Mouse (Mus musculus): ENCODE data around the gene Dnah9.

Dnah9 gene

GRCm38 (mm10) chr11:66167801-66168651 is at the start of gene Dnah9:
Dnah9 (minus strand) TSS chr11:66168551.
- DNase-seq = peak; percentile 84

GRCm38 (mm10) chr11:66188627-66189287 is 20.4 kb upstream of the Dnah9 start:
- peak; percentile 84 for DNase-seq

DNA sequence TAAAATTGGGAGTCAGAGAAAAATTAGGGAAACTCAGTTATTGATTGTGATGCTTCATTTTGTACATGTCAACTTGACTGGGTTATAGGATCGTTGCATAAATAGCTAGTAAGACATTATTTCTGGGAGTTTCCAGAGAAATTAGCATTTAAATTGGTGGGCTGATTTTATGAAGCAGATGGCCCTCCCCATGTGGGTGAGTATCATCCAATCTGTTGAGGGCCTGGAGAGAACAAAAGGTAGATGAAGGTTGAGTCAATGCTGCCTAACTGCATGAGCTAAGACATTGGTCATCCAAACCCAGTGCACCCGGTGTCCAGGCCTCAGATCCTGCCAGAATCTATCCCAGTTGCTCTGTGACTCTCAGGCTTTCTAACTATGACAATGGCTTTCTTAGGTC is 19.8 kb upstream of the Dnah9 start:
- DNase-seq = no peak

DNA sequence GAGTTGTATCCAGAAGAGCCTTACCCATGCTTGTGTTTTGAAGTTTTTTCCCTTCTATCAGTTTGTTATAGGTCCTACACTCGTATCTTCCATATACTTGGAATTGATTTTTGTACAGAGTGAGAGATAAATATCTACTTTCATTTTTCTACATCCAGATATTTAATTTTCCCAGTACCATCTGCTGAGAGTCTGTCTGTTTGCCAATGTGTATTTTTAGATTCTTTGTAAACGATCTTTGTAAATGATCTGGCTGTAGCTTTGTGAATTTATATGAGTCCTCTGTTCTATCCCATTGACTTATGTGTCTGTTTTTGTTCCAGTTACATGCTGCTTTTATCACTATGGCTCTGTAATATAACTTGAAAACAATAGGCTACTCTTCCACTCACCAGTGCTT is 9.4 kb upstream of the Dnah9 start:
- no peak for DNase-seq

DNA sequence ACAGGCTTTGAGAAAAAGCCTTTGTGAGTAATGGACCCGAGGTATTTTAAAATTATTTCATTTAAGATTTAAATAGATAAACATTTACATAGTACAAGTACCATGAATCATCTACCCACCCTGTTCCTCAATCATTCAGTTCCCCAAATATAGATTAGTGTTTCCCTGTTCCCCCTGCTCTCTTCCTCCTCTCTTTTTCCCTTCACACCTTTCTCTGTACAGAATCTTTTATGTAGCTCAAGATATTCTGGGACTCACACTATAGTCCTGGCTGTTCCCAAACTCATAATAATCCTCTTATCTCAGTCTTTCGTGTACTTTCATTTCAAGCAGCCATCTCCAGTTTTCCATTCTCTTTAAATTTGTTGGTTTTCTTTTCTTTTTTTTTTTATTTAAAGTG is 4.3 kb downstream of the Dnah9 start:
- DNase-seq = no peak

- DNase-seq = no peak
These were observed 27.6 kb downstream of the Dnah9 start for GRCm38 (mm10) chr11:66140631-66141252.

GRCm38 (mm10) chr11:66134826-66135225 is 33.5 kb downstream of the Dnah9 start:
- no peak for DNase-seq

GRCm38 (mm10) chr11:66126150-66126549 is 42.2 kb downstream of the Dnah9 start:
- DNase-seq = peak; percentile 27

GRCm38 (mm10) chr11:66124496-66124895 is 43.9 kb downstream of the Dnah9 start:
- no peak for DNase-seq

- DNase-seq = peak; percentile 47
These were observed 46.3 kb downstream of the Dnah9 start for GRCm38 (mm10) chr11:66122017-66122416.

GRCm38 (mm10) chr11:66083663-66084254 is 84.6 kb downstream of the Dnah9 start:
- no peak for DNase-seq

DNA sequence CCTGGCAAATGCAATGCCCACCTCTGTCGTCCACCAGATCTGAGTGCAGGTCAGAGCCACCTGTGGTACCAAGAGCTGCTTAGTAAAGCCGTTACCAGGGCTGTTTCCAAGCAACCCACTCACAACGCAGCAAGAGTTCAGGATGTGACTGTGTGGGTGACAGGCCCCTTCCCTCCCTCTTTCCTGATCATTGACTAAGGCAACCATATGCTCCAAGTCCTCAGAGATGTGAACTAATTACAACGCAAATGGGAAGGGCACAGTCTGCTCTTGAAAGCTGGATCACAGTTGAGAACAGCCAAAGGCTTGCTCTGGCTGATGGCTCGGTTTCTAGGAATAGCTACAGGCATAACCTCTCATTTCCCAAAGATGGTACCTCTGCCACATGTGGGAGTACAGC is 95.4 kb downstream of the Dnah9 start:
- DNase-seq = no peak

- no peak for DNase-seq
These were observed 109.4 kb downstream of the Dnah9 start for GRCm38 (mm10) chr11:66058956-66059355.

GRCm38 (mm10) chr11:66051294-66051693 is 117.1 kb downstream of the Dnah9 start:
- no peak for DNase-seq

- DNase-seq = no peak
These were observed 119.2 kb downstream of the Dnah9 start for GRCm38 (mm10) chr11:66049146-66049545.

DNA sequence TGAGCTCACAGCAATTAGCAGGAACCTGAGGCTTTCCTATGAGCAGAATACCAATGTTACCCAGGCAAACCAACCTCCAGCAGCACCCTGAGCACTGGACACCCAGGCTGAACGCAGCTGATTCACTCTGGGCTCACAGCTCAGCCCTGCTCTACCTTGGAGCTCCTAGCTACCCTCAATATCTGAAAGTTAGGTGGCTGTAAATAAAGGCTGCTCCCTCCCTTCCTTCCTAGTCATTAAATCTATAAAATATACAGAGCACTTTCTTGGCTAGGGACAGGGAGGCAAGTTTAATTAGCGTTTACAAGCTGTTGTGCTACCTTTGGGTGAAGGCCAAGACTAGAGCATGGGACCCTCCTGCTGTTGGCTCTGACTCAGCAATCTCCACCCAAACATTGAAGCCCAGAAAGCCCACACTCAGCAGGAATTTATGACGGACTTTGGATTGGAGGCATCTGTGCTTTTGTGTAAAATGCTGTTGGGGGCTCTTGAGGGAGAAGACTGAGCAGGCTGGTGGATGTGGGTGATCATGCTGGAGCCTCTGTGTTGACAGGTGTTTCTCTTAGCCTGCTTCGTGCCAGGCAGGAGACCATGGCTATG is 121.7 kb downstream of the Dnah9 start:
- DNase-seq = peak; percentile 70

DNA sequence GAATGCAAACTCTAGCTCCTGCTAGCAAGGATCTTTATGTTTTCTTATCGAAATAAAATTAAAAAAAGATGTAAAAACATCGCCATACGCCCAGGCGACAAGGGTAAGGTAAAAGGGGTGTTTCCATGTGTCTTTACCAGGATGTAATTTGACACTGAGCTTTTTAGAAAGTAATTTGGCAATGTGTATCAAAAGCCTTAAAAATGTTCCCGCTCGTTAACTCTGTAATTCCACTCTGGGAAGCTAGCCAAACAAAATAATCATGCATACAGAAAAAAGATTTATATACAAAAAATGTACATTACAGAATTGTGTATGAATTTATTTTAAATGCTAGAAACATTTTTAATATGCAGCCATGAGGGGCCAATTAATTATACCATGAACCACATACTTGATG is 124.7 kb downstream of the Dnah9 start:
- no peak for DNase-seq

DNA sequence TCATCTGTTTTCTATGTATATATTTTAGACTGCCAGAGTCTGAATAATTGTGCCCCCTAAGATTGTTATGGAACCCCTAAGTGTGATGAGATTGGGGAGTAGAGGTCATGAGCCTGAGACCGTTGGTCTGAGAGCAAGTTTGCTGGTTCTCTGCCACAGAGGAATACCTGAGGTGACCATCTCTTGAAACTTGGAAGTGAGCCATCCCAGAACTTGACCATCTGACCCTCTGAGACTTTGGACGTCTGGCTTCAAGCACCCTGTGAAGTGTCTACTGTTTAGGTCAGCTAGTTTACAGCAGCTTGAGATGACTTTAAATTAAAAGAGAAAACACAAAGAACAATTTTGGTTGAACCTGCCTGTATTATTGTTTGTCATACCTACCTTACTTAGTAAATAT is 125.8 kb downstream of the Dnah9 start:
- DNase-seq = peak; percentile 80

DNA sequence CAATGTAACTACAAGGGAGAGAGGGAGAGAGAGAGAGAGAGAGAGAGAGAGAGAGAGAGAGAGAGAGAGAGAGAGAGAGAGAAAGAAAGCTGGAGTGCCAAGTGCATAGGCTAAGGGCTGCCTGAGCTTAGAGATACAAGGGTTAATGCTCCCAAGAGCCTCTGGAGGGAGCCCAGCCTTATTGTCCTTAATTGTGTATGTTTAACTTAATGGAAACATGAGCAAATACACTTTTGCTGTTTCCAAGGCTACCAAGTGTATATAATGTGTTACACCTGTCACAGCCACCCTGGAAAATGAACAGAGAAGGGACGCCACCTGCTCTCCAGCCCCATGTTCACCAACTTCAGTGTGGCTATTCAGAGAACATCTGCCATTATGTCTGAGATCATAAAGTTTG is 142.6 kb downstream of the Dnah9 start:
- DNase-seq = no peak

DNA sequence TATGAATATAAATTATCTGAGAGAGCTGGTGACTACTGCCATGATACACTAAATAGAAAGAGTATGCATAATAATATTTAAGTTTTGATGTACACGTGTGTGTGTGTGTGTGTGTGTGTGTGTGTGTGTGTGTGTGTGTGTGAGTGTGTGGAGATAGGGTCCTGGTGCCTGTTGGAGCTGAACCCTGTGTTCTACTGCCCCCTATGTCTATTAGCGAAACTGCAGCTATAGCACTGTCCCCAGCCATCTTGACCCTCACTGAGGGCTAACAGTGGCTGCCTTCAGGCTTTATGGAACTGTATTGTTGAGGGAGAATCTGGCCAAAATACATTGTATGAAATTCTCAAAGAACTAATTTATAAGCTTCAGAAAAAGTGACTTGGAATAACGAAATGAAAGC is 192.5 kb downstream of the Dnah9 start:
- no peak for DNase-seq

GRCm38 (mm10) chr11:65930796-65931195 is 237.6 kb downstream of the Dnah9 start:
- DNase-seq = no peak

- no peak for DNase-seq
These were observed 238.0 kb downstream of the Dnah9 start for GRCm38 (mm10) chr11:65930359-65930758.

DNA sequence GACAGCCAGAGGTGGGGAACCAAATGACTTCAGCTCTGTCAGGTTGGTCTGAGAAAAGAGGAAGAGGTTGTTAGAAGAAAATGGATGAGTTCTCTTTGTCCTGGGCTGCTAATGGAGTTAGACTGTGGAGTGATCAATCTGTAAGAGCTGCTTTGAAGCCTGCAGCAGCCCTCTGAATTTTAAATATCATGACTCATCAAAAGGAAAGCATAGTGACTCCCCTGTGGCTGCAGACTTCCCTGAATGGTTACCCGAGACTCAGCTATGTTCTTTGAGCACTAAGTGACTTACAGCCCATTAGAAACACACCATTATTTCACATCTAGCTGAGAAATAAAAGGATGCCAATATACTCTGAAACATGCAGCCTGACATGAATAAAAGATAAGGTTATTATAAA is 240.4 kb downstream of the Dnah9 start:
- no peak for DNase-seq
